Mouse (Mus musculus): Measurements from ENCODE around the gene Maob. TPM values are rescaled to one million over a fixed set of nuclear protein-coding genes. Genes with fewer than 3 reads are reported as not detected.

The Maob gene
- polyA plus RNA-seq (2017; shearing (Covaris generic)) = not detected

DNA sequence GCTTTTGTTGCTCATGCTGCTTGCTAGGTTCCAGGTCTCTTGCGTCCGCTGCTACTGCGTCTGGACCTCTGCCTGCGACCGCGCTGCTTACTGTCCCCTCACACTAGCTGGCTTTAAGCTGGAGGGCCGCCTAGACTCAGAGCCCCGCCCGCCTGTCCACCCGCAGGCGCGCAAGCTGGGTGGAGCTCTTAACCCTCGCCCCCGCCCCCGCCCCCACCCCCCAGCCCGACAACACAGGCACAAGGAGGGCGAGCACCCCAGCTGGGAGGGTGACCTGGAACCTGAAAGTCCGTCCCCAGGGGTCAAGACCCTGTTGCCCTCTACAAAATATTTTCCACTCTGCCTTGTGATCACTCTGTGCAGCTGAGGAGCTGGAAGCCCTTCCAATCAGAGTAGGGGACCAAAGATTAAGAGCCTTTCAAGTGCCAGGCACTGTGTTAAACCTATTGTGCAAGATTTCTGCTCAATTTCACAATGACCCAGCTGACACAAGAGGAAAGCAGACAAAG is at the start of gene Maob:
Gene Maob (minus strand): TSS at position 106 of the 509 bp plus-strand sequence.
- no peak for ATAC-seq

DNA sequence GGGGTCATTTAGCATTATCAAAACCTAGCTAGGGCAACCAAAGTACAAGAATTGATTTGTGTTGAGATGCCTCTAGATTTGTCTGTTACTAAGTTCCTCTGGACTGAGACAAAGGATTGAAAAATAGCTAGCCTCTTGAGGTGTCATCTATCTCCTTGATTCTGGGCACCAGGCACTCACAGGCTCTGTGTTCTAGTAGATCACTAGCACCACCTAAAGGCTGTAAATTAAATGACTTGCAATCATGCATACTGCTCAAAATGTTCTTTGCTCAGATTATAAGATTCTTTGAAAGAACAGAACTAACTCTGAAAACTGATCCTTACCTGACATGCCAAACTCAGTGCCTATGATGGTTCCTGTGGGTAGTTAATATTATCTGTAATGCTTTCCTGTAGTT is 43.1 kb upstream of the Maob start:
- ATAC-seq = no peak

DNA sequence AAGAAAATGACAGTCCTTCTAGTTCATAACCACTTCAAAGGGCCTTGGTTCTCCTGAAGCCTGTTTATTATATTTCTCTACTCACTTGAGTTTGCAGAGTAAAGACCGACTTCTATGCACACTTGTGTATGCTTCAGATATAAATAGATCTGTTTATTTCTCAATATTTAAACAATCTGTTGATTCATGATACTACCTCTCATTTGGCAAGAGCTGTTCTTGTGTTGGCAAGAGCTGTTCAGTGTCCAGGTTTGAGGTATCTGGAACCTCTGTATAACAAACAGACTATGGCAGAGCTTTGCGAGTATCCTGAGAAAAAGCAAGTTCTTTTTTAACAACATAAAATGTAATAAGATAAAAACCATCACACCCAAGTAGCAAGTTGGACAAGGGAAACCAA is 28.9 kb upstream of the Maob start:
- ATAC-seq = no peak

DNA sequence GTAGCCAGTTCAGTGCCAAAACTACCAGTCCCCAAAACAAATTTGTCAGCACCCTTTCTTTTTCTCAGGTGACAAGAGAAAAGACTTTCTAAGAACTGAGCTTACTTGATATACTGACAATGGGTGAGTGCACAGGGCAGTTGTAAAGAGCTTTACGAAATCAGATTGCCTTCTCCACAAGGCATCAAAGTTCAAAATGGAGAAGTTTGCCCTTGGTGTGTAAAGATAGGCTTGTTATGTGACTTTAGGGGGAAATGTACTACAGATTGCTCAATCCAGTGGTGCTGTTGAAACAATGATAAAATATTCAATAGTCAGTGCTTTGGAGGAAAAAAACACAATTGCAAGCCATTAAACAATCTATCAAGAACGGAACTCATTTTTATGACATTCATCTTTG is 24.3 kb upstream of the Maob start:
- ATAC-seq = no peak

DNA sequence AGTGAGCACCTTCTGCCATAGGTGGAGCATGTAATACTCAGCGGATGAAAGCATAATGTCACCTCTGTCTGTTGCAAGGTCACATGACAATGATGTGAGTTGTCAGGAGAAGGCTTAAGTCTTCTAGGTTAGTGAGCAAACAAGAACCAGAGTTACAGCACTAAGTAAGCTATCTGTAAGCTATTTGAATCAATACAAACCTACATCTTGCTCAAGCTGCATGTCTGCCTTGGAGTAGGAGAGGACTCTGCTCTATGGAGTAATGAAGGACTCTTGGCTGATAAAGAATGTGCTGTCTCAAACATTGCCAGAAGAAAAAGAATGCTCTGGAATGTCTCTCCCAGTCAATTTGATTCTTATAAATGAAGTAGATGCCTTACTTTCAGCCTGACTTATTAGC is 20.1 kb upstream of the Maob start:
- no peak for ATAC-seq

DNA sequence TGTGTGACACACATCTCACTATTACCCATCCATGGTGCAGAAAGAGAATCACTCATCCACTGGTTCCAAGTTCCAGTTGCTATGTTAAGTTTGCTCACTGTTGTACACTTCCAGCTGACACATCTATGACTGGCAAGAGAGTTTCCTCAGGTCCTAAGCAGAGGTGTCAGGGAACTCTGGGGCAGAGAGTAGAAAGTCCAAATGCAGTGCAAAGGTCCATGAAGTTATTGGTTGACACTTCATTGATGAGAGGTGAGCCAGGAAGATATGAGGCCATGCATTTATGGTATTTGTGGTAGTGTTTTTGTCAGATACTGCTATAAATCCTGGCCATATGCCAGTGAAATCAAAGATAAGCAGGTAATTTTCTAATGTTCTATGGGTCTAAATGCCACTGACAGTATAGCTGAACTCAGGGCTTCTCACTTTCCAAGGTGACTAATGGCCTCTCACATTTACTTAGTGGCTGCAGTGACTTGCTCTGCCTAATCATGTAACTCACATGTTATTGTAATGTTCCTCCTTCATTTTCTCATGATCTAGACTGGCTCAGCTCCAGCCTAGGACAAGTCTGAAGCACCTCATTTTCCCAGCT is 19.4 kb upstream of the Maob start:
- ATAC-seq = no peak

DNA sequence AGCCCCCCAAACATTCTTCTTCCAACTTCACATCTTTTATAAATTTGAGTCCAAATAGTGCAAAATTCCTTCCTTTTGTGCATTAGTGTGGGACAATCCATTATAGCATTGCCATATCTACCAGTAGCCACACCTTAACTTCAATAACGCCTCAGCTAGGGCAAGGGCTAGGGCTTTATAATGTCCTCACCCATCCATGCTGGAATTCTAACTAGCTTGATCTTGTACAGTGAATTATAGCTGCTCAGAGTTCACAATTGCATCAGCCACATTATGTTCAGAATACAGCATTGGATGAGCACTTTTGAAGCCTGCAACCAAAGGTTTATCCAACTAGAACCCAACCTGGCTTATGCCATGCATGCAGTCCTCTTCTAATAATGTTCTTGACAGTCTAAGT is 8.9 kb upstream of the Maob start:
- no peak for ATAC-seq

DNA sequence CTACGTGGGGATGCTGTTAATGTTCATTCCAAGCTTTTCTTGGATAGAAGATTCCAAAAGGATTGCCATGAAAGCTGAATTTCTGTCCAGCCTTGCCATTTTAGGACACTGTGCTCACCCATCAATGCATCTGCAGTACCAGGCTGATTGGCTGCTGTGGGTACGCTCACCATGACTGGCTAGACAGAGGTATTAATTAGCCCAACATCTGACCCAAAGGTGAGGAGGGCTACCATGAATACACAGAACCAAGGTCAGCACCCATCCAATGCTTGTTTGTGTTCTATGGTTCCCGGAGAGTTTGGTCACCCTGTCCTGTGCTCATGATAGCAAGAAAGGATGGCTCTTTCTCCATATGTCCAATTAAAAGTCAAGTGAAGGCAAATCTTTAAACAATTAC is 1.2 kb downstream of the Maob start:
- ATAC-seq = no peak

DNA sequence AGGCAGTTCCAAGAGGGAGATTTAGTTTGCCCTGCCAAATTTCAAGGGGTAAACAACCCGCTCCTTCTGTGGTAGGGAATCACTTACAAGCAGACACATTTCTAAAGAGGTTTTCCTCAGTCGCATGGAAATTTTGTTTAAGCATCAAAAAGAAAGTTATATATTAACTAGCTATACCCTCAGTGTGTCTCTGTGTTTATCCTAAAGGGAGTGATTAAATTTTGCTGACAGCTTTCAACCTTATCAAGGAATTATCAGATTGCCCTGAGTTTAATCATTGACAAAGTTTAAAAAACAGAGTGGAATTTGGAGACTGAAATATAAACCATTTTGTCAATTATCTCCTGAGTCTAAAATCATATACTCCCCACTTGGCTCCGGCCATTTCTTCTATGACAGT is 5.1 kb downstream of the Maob start:
- no peak for ATAC-seq

DNA sequence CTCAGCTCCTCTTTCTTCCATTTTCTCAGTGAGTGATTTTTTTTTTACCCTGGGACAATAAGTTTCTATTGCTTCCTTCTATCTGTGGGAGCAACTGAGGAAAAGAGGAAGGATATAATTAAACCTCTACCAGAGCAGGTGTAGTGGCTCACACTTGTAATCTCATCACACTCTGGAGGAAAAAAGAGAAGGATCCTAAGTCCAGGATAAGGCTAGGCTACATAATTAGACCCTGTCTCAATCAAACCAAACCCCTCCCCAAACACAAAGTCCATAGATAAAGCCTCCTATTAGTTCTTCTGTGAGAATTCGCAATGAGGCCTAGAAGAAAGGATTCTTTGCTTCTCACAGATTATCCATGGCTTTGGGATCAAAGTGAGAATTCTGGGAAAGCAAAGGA is 49.7 kb downstream of the Maob start:
- ATAC-seq = no peak

DNA sequence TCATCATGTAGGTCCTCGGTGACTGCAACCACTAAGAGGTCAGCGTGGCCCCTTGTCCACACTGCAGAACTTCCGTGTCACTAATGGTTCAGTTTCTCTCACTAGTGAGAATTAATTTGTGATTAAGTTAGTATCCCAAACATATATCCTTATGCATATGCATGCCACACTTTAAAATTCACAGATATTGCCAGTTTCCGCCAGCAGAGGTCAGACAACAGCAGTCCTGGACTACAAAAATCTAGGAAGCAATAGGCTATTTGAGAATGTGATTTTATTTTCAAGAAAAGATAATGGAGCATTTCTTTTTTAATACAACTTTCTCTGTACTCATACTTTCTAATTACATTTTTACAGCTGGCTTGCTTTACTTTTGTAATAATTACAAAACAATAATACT is 51.0 kb downstream of the Maob start:
- no peak for ATAC-seq

DNA sequence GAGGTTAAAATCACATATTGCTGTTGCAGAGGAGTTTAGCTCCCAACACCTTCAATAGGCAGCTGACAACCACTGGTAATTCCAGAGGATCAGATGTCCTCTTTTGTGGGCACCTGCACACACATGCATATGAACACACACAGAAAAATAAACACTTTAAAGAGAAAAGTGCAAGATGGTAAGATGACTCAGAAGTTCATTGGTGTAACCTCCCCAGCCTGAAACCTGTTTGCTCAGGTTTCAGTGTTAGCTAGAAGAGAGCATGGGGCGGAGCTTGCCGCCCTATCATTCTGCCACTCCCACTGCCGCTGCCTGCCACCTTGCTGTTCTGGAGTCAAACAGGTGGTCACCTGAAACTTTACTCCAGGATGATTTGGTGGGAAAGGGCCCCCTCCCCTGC is 55.7 kb downstream of the Maob start:
- no peak for ATAC-seq

DNA sequence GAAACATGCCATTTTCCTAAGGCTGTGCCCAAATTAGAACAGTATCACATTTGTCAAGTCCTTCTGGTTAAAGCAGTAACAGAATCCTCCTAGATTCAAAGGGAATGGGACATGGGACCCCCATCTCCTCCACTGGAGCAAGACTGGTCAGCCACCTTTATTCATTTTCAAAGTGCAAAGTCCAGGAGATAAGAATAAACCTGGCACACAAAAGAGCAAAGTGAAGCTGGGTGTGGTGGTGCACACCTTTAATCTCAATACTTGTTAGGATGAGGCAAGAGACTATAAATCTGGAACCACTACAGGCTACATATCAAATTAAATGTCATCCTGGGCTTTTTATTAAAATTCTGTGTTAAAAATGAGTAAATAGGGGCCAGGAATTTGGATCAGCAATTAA is 62.4 kb downstream of the Maob start:
- no peak for ATAC-seq

DNA sequence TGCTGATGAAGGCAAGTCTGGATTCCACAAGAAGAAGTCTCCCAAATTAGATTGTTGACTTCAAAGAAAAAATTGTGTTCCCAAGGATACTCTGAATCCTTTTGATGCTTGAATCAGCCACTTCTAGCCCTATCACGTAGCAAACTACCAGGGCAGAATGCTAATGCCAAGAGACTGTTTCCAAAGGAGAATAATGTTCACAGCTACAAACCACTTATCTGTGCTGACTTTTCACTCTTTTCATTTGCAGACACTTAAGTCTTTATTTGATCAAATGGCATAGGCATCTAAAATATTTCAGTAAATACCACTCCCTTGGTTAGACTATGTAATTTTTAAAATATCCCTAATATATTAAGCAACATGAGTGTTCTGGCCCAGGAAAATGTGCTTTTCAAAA is 68.2 kb downstream of the Maob start:
- ATAC-seq = no peak

DNA sequence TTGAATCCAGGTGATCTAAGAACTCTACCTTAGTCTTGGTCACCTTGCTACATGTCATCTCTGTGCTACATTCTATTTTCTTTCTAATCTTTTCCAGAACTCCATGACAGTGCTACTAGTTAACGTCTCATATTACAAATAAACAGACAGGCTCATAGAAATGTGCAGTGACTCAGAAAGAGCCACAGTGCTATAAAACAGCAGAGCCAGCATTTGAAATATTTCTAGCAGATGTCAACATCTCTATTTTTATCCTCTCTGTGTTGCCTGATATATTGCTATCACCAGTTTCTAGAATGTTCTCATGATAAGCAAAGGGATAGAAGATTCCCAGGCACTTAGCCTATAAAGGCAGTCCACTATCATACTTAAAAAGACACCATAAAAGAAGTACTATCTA is 103.1 kb downstream of the Maob start:
- no peak for ATAC-seq

DNA sequence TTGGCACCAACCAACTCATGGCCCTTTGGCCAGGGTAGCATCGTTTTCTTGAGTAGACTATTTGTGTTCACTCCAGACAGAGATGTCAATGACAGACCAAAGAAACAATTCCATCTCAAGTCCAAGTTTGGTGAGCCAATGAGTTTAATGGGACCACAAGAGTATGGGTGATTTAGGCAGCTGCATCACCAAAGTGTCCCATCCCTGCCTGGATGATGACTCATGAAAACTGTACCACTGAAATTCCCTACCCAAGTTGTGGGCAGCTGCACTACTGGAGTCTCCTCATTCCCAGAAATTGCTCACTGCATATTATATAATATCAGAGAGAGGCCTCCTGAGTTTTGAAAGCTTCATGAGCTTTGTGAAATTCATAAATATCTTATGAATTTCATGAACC is 111.1 kb downstream of the Maob start:
- ATAC-seq = no peak

Other genes starting within 250 kb of the Maob start
- under 1 TPM; 0.27 to 0.37 TPM for gene Maoa, start 197.7 kb downstream of the Maob start, polyA plus RNA-seq (2017; shearing (Covaris generic))
- not detected for gene Ndp, start 94.4 kb upstream of the Maob start, polyA plus RNA-seq (2017; shearing (Covaris generic))

All from CD4-positive, CD25-positive, alpha-beta regulatory T cell, adult 4 months (primary cell).